Mouse (Mus musculus) liver, embryonic 15.5 days (tissue): ENCODE results near the gene Hist1h4h. TPM values are rescaled to one million over a fixed set of nuclear protein-coding genes. Genes with fewer than 3 reads are reported as not detected.
A peak's percentile ranks its signal among the peaks of the same experiment; 100 is the strongest.
"Not testable (repeated sequence)": the region's sequence is repeated elsewhere in the genome, so short reads cannot be mapped to it uniquely, and the experiment has no call there.

ENCODE experiments used
- ATAC-seq: fragments of 200-750 bp; cut with Nextera tagmentation; 2 replicates; pipeline ENCODE4 v1.8.0; 2017; ENCODE audit warnings: moderate number of reproducible peaks, mild to moderate bottlenecking, moderate library complexity; ENCODE audit not compliant: insufficient read depth
- H3K27ac ChIP-seq: fragments of 300-500 bp; sonication (generic); replicated peaks from 2 replicates; pipeline ENCODE4 v1.5.1; 2015; ENCODE audit warnings: mild to moderate bottlenecking, inconsistent platforms
- H3K27me3 ChIP-seq: fragments of 300-500 bp; sonication (generic); 2 replicates; pipeline ENCODE4 v1.6.1; 2015; ENCODE audit warnings: mild to moderate bottlenecking, inconsistent platforms
- H3K36me3 ChIP-seq: fragments of 300-500 bp; sonication (generic); replicated peaks from 2 replicates; pipeline ENCODE4 v1.6.1; 2015; ENCODE audit warnings: moderate library complexity, mild to moderate bottlenecking, inconsistent platforms
- H3K4me1 ChIP-seq: fragments of 300-500 bp; sonication (generic); replicated peaks from 2 replicates; pipeline ENCODE4 v1.6.1; 2015; ENCODE audit warnings: inconsistent platforms
- H3K4me2 ChIP-seq: fragments of 300-500 bp; sonication (generic); 2 replicates; pipeline ENCODE4 v1.6.1; 2015; ENCODE audit warnings: moderate library complexity, mild to moderate bottlenecking, inconsistent platforms
- H3K4me3 ChIP-seq: fragments of 300-500 bp; sonication (generic); replicated peaks from 2 replicates; pipeline ENCODE4 v1.5.1; 2015; ENCODE audit warnings: mild to moderate bottlenecking, inconsistent platforms
- H3K9ac ChIP-seq: fragments of 300-500 bp; sonication (generic); 2 replicates; pipeline ENCODE4 v1.6.1; 2015; ENCODE audit warnings: moderate library complexity, mild to moderate bottlenecking, inconsistent platforms
- H3K9me3 ChIP-seq: fragments of 300-500 bp; sonication (generic); replicated peaks from 2 replicates; pipeline ENCODE4 v1.6.1; 2016; ENCODE audit warnings: inconsistent platforms
- WGBS: fragments of 180-500 bp; shearing (Covaris S2); methylation state at CpG from one replicate; pipeline ENCODE4 v1.1.7; 2015; ENCODE audit warnings: mixed read lengths; ENCODE audit not compliant: insufficient replicate concordance; 5-methylcytosine and 5-hydroxymethylcytosine counted together
- microRNA-seq: library from miRNA; unstranded; fragments of <30 nt; microRNA quantifications from one replicate; pipeline ENCODE4, GENCODE M21; 2016
- polyA plus RNA-seq: library from polyadenylated mRNA; unstranded; fragments of >200 nt; fragmentation: Nextera tagmentation; extraction: Ambion mirVana; gene quantifications from 2 replicates; pipeline ENCODE4 v1.2.1, GENCODE M21; 2015

Gene Hist1h4h
- polyA plus RNA-seq, 1 experiment from 2014 or later, result 7.0 TPM

GRCm38 (mm10) chr13:23574546-23575170 is 43.8 kb downstream of the Hist1h4h start:
- not testable (repeated sequence) for ATAC-seq, H3K9me3 ChIP-seq, H3K27me3 ChIP-seq, H3K36me3 ChIP-seq
- Histone ChIP-seq H3K9ac (peak overlapping the region; percentile 45), H3K4me3 (peak overlapping the region; percentile 64), H3K4me1 (peaks cover 37% of the 10 kb centered on the region), H3K4me2 (peak overlapping the region; percentile 81), H3K27ac (peak overlapping the region; percentile 98)
- 0% methylated on average over 10 of the region's 39 CpGs for WGBS

GRCm38 (mm10) chr13:23575271-23575851 is 44.5 kb downstream of the Hist1h4h start, which contains the start of gene Hist1h3d:
TSS of gene Hist1h3d (plus strand) at chr13:23575763.
- Histone ChIP-seq H3K27ac (peak within 1 kb of the TSS; percentile 96), H3K4me3 (peak within 1 kb of the TSS; percentile 64), H3K27me3 (no peaks in the 10 kb centered on the region), H3K4me2 (peak within 1 kb of the TSS; percentile 77), H3K4me1 (peaks cover 37% of the 10 kb centered on the region), H3K36me3 (no peaks in the 10 kb centered on the region), H3K9ac (peak within 1 kb of the TSS; percentile 77), H3K9me3 (no peaks in the 10 kb centered on the region)
- under 1% methylated on average over 18 of the region's 18 CpGs for WGBS
- peak; percentile 17 for ATAC-seq

GRCm38 (mm10) chr13:23575864-23576313 is 45.0 kb downstream of the Hist1h4h start:
- peak overlapping the region; percentile 77 for H3K9ac ChIP-seq
- not testable (repeated sequence) for H3K9me3 ChIP-seq, H3K27me3 ChIP-seq, ATAC-seq, H3K36me3 ChIP-seq
- H3K4me1 ChIP-seq, result peaks cover 42% of the 10 kb centered on the region
- peak overlapping the region; percentile 64 for H3K4me3 ChIP-seq
- H3K27ac ChIP-seq, result peak overlapping the region; percentile 96
- peak overlapping the region; percentile 77 for H3K4me2 ChIP-seq
- WGBS, result under 1% methylated on average over 14 of the region's 40 CpGs

- ATAC-seq, result no peak
- peak overlapping the region; percentile 96 for H3K27ac ChIP-seq
- no peaks in the 10 kb centered on the region for H3K36me3 ChIP-seq
- peak overlapping the region; percentile 77 for H3K4me2 ChIP-seq
- 6% methylated on average over 7 of the region's 7 CpGs for WGBS
- H3K4me3 ChIP-seq, result peak overlapping the region; percentile 64
- H3K9me3 ChIP-seq, result no peaks in the 10 kb centered on the region
- H3K9ac ChIP-seq, result peak overlapping the region; percentile 77
- no peaks in the 10 kb centered on the region for H3K27me3 ChIP-seq
- H3K4me1 ChIP-seq, result peaks cover 47% of the 10 kb centered on the region
These were observed 45.6 kb downstream of the Hist1h4h start for GRCm38 (mm10) chr13:23576351-23576881.

- Histone ChIP-seq H3K9ac (peak overlapping the region; percentile 77), H3K4me1 (peaks cover 52% of the 10 kb centered on the region)
These were observed 46.2 kb downstream of the Hist1h4h start for GRCm38 (mm10) chr13:23576906-23577639.

GRCm38 (mm10) chr13:23577835-23578234 is 47.0 kb downstream of the Hist1h4h start:
- H3K27ac ChIP-seq, result peak overlapping the region; percentile 96
- no peaks in the 10 kb centered on the region for H3K36me3 ChIP-seq
- peaks cover 56% of the 10 kb centered on the region for H3K4me1 ChIP-seq
- WGBS, result 77% methylated on average over 1 of the region's 1 CpGs
- peak overlapping the region; percentile 27 for H3K4me3 ChIP-seq
- H3K9ac ChIP-seq, result peak overlapping the region; percentile 46
- no peak for ATAC-seq
- H3K9me3 ChIP-seq, result no peaks in the 10 kb centered on the region
- peak overlapping the region; percentile 77 for H3K4me2 ChIP-seq
- H3K27me3 ChIP-seq, result no peaks in the 10 kb centered on the region

More at GRCm38 (mm10) chr13:23576906-23577639, 46.2 kb downstream of the Hist1h4h start:
- WGBS, result 29% methylated on average over 6 of the region's 6 CpGs
- no peaks in the 10 kb centered on the region for H3K36me3 ChIP-seq
- ATAC-seq, result no peak
- H3K4me3 ChIP-seq, result peak overlapping the region; percentile 64
- peak overlapping the region; percentile 96 for H3K27ac ChIP-seq
- no peaks in the 10 kb centered on the region for H3K9me3 ChIP-seq
- H3K27me3 ChIP-seq, result no peaks in the 10 kb centered on the region
- H3K4me2 ChIP-seq, result peak overlapping the region; percentile 77

Small RNA genes within 50 kb of the gene (microRNA-seq; reads per million reads assigned to microRNA genes)
- gene Gm44297 (not detected), gene Gm44359 (not detected), gene Gm44394 (not detected), gene n-TStga1 (6.3 reads per million, percentile 21 among the genes with 10 or more reads in this experiment)

Other genes with a start within 250 kb of the Hist1h4h start
- gene Zfp322a, start 161.8 kb upstream of the Hist1h4h start, polyA plus RNA-seq, result 11.2 and 12.6 TPM in 2 replicates
- gene Abt1, start 107.2 kb upstream of the Hist1h4h start, polyA plus RNA-seq, result 5.1 and 5.2 TPM in 2 replicates
- gene Btn1a1, start 65.1 kb upstream of the Hist1h4h start, polyA plus RNA-seq, result 1.6 and 2.1 TPM in 2 replicates
- not detected in 2 replicates for gene Btn2a2, start 42.2 kb upstream of the Hist1h4h start, polyA plus RNA-seq
- 8.3 and 9.7 TPM in 2 replicates for gene Hist1h2af, start 2.9 kb downstream of the Hist1h4h start, polyA plus RNA-seq
- 9.4 and 11.7 TPM in 2 replicates for gene Hist1h3g, start 4.4 kb downstream of the Hist1h4h start, polyA plus RNA-seq
- gene Hist1h2bh, start 12.3 kb downstream of the Hist1h4h start, polyA plus RNA-seq, result 1.5 and 1.6 TPM in 2 replicates
- 0.99 and 1.4 TPM in 2 replicates for gene Hist1h3f, start 13.0 kb downstream of the Hist1h4h start, polyA plus RNA-seq
- gene Hist1h4f, start 20.6 kb downstream of the Hist1h4h start, polyA plus RNA-seq, result 1.4 and 2.5 TPM in 2 replicates
- gene Hist1h1d, start 22.2 kb downstream of the Hist1h4h start, polyA plus RNA-seq, result 1.1 TPM in 2 replicates
- 2.7 and 4.4 TPM in 2 replicates for gene Hist1h3e, start 31.3 kb downstream of the Hist1h4h start, polyA plus RNA-seq
- gene Hist1h2ae, start 40.2 kb downstream of the Hist1h4h start, polyA plus RNA-seq, result 75.0 and 100 TPM in 2 replicates
- gene Hist1h2bg, start 40.3 kb downstream of the Hist1h4h start, polyA plus RNA-seq, result 10.0 and 11.6 TPM in 2 replicates
- 4.0 and 6.7 TPM in 2 replicates for gene Hist1h2bf, start 43.1 kb downstream of the Hist1h4h start, polyA plus RNA-seq
- 3.6 and 4.1 TPM in 2 replicates for gene Hist1h2ad, start 43.3 kb downstream of the Hist1h4h start, polyA plus RNA-seq
- gene Hist1h3d, start 44.7 kb downstream of the Hist1h4h start, polyA plus RNA-seq, result 6.0 and 7.4 TPM in 2 replicates
- gene Hist1h4d, start 50.5 kb downstream of the Hist1h4h start, polyA plus RNA-seq, result 125 and 146 TPM in 2 replicates
- gene Hist1h2be, start 90.1 kb downstream of the Hist1h4h start, polyA plus RNA-seq, result 1.8 and 1.9 TPM in 2 replicates
- 24.7 and 26.6 TPM in 2 replicates for gene Hist1h1e, start 91.5 kb downstream of the Hist1h4h start, polyA plus RNA-seq
- gene Hist1h2ac, start 152.9 kb downstream of the Hist1h4h start, polyA plus RNA-seq, result 1.2 and 1.4 TPM in 2 replicates
- gene Hist1h2bc, start 153.1 kb downstream of the Hist1h4h start, polyA plus RNA-seq, result 136 and 151 TPM in 2 replicates
- 0.17 TPM in 1 of 2 replicates, not detected in the other for gene Hist1h1t, start 164.8 kb downstream of the Hist1h4h start, polyA plus RNA-seq
- gene Hist1h4c, start 167.4 kb downstream of the Hist1h4h start, polyA plus RNA-seq, result 7.3 and 8.8 TPM in 2 replicates
- gene Hfe, start 179.8 kb downstream of the Hist1h4h start, polyA plus RNA-seq, result 13.6 and 16.4 TPM in 2 replicates
- 81.0 and 85.5 TPM in 2 replicates for gene Hist1h1c, start 207.8 kb downstream of the Hist1h4h start, polyA plus RNA-seq
- 6.4 and 7.3 TPM in 2 replicates for gene Hist1h3c, start 214.6 kb downstream of the Hist1h4h start, polyA plus RNA-seq
- gene Hist1h2bb, start 215.7 kb downstream of the Hist1h4h start, polyA plus RNA-seq, result 5.6 and 5.7 TPM in 2 replicates
- gene Hist1h2ab, start 220.1 kb downstream of the Hist1h4h start, polyA plus RNA-seq, result 60.0 and 64.5 TPM in 2 replicates
- gene Hist1h3b, start 221.2 kb downstream of the Hist1h4h start, polyA plus RNA-seq, result 13.6 and 15.4 TPM in 2 replicates
- gene Hist1h4b, start 226.0 kb downstream of the Hist1h4h start, polyA plus RNA-seq, result 2.7 and 4.1 TPM in 2 replicates
- 0.40 TPM in 1 of 2 replicates, not detected in the other for gene Hist1h4a, start 230.2 kb downstream of the Hist1h4h start, polyA plus RNA-seq
- gene Hist1h3a, start 231.3 kb downstream of the Hist1h4h start, polyA plus RNA-seq, result 6.4 and 7.6 TPM in 2 replicates
- 3.5 and 4.3 TPM in 2 replicates for gene Hist1h1a, start 232.6 kb downstream of the Hist1h4h start, polyA plus RNA-seq
- gene Trim38, start 238.9 kb downstream of the Hist1h4h start, polyA plus RNA-seq, result not detected in 2 replicates